Mouse (Mus musculus) forebrain, embryonic 10.5 days (tissue): ENCODE results near the gene Fgf23. TPM values are rescaled to one million over a fixed set of nuclear protein-coding genes. Genes with fewer than 3 reads are reported as not detected.

Source experiments
- DNase-seq: peaks from one replicate; pipeline ENCODE4 v3.0.0-alpha.2; 2017; ENCODE audit warnings: low spot score; ENCODE audit errors: extremely low spot score
- H3K27ac ChIP-seq: fragments of 300-500 bp; sonication (generic); 2 replicates; pipeline ENCODE4 v1.5.1; 2016; ENCODE audit warnings: mild to moderate bottlenecking
- H3K27me3 ChIP-seq: fragments of 300-500 bp; sonication (generic); 2 replicates; pipeline ENCODE4 v1.6.1; 2016; ENCODE audit warnings: mild to moderate bottlenecking; ENCODE audit not compliant: poor library complexity, severe bottlenecking
- H3K36me3 ChIP-seq: fragments of 300-500 bp; sonication (generic); replicated peaks from 2 replicates; pipeline ENCODE4 v1.6.1; 2016; ENCODE audit warnings: mild to moderate bottlenecking, moderate library complexity
- H3K4me1 ChIP-seq: fragments of 300-500 bp; sonication (generic); 2 replicates; pipeline ENCODE4 v1.6.1; 2016
- H3K4me3 ChIP-seq: fragments of 300-500 bp; sonication (generic); 2 replicates; pipeline ENCODE4 v1.5.1; 2016; ENCODE audit warnings: mild to moderate bottlenecking, moderate library complexity
- H3K9me3 ChIP-seq: fragments of 300-500 bp; sonication (generic); 2 replicates; pipeline ENCODE4 v1.6.1; 2016; ENCODE audit warnings: mild to moderate bottlenecking, moderate library complexity
- WGBS: fragments of 180-500 bp; shearing (Covaris S2); methylation state at CpG from one replicate; pipeline ENCODE4 v1.1.7; 2016; 5-methylcytosine and 5-hydroxymethylcytosine counted together
- polyA plus RNA-seq: library from polyadenylated mRNA; unstranded; fragments of >200 nt; fragmentation: Nextera tagmentation; extraction: Ambion mirVana; gene quantifications from 2 replicates; pipeline ENCODE4 v1.2.1, GENCODE M21; 2016

Gene Fgf23
- polyA plus RNA-seq, 1 experiment from 2014 or later: not detected

GRCm38 (mm10) chr6:127129659-127130058 is 57.0 kb downstream of the Fgf23 start:
- no peak for DNase-seq
- H3K9me3 ChIP-seq: no peaks in the 10 kb centered on the region
- no peaks in the 10 kb centered on the region for H3K27me3 ChIP-seq
- H3K36me3 ChIP-seq: peaks cover 92% of the 10 kb centered on the region
- no peak overlapping the region for H3K4me3 ChIP-seq
- no peak overlapping the region for H3K27ac ChIP-seq
- H3K4me1 ChIP-seq: peaks cover 19% of the 10 kb centered on the region
- 94% methylated on average over 14 of the region's 14 CpGs for WGBS

DNA sequence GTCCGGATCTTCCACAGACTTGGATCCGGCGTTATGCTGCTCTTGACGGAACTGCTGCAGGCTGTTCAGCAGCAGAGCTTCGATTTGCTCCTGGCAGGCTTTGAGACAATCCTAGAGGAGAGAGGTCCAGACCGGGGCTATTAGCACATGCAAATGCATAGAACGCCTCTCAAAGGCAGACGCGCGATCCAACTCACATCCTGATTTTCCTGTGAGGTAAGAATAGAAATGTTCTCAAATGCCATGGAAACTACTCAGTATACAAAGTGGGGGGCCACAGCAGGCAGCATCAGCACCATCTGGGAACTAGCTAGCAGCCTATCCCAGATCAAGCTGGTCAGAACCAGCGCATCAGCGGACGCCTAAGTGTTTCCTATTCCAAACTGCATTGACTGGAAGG is 57.7 kb downstream of the Fgf23 start:
- H3K4me3 ChIP-seq: no peak overlapping the region
- H3K27me3 ChIP-seq: no peaks in the 10 kb centered on the region
- peaks cover 97% of the 10 kb centered on the region for H3K36me3 ChIP-seq
- no peak for DNase-seq
- no peaks in the 10 kb centered on the region for H3K9me3 ChIP-seq
- H3K27ac ChIP-seq: no peak overlapping the region
- peaks cover 27% of the 10 kb centered on the region for H3K4me1 ChIP-seq
- 70% methylated on average over 13 of the region's 13 CpGs for WGBS

Other genes with a start within 250 kb of the Fgf23 start
- gene Ndufa9, start 223.8 kb upstream of the Fgf23 start, polyA plus RNA-seq: 186 TPM in 2 replicates
- 0.05 and 0.10 TPM in 2 replicates for gene Akap3, start 219.8 kb upstream of the Fgf23 start, polyA plus RNA-seq
- 0.12 TPM in 1 of 2 replicates, not detected in the other for gene Dyrk4, start 151.1 kb upstream of the Fgf23 start, polyA plus RNA-seq
- 85.8 and 92.1 TPM in 2 replicates for gene Rad51ap1, start 133.3 kb upstream of the Fgf23 start, polyA plus RNA-seq
- 14.7 and 16.3 TPM in 2 replicates for gene D6Wsu163e, start 132.9 kb upstream of the Fgf23 start, polyA plus RNA-seq
- not detected in 2 replicates for gene Fgf6, start 57.3 kb upstream of the Fgf23 start, polyA plus RNA-seq
- gene Tigar, start 36.7 kb downstream of the Fgf23 start, polyA plus RNA-seq: 7.1 and 7.3 TPM in 2 replicates
- gene Ccnd2, start 79.3 kb downstream of the Fgf23 start, polyA plus RNA-seq: 997 and 1,058 TPM in 2 replicates